Mouse (Mus musculus) E14TG2a.4 (cell line): Measurements from ENCODE around the gene Gm37240.

ENCODE experiments used
- CTCF ChIP-seq: conservative IDR thresholded peaks from 2 replicates; pipeline ENCODE4 v1.5.1; 2014; ENCODE audit warnings: low read length
- NANOG ChIP-seq: IDR thresholded peaks from 2 replicates; pipeline ENCODE4 v1.6.1; 2014; ENCODE audit warnings: borderline replicate concordance, low read length, mixed read lengths
- POU5F1 ChIP-seq: IDR thresholded peaks from 2 replicates; pipeline ENCODE4 v1.6.1; 2014; ENCODE audit warnings: low read length, borderline replicate concordance

DNA sequence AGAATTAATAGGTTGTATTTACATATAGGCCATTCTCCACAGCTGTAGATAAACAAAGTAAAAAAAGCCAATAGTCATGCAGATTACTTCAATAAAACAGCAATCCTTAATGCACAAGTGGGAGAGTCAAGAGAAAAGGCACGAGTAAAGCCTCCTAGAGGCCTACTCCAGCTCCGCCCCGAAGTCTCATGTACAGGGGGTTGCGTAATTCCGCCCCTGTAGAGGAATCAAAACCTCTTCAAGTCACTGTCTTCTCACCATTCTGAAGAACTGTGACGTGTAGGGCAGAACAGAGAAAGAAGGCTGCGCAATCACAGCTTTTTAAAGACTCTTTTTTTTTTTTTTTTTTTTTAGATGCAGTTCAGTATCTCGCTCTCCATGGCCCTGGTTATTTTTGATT, 393.5 kb downstream of the Gm37240 start:
- TF ChIP-seq CTCF (no peak), NANOG (no peak), POU5F1 (no peak)
